Mouse (Mus musculus) limb, embryonic 15.5 days (tissue): ENCODE data around the gene Plxdc1. TPM values are rescaled to one million over a fixed set of nuclear protein-coding genes. Genes with fewer than 3 reads are reported as not detected.

Experiments
- ATAC-seq: fragments of 200-750 bp; cut with Nextera tagmentation; 2 replicates; pipeline ENCODE4 v1.8.0; 2017; ENCODE audit warnings: low read depth, moderate TSS enrichment; ENCODE audit not compliant: insufficient number of reproducible peaks, low FRiP score, low TSS enrichment
- H3K27ac ChIP-seq: fragments of 300-500 bp; sonication (generic); 2 replicates; pipeline ENCODE4 v1.5.1; 2015; ENCODE audit warnings: moderate library complexity, mild to moderate bottlenecking, inconsistent platforms
- H3K27me3 ChIP-seq: fragments of 300-500 bp; sonication (generic); 2 replicates; pipeline ENCODE4 v1.6.1; 2015; ENCODE audit warnings: inconsistent platforms
- H3K36me3 ChIP-seq: fragments of 300-500 bp; sonication (generic); 2 replicates; pipeline ENCODE4 v1.6.1; 2015; ENCODE audit warnings: inconsistent platforms
- H3K4me1 ChIP-seq: fragments of 300-500 bp; sonication (generic); 2 replicates; pipeline ENCODE4 v1.6.1; 2015; ENCODE audit warnings: inconsistent platforms
- H3K4me2 ChIP-seq: fragments of 300-500 bp; sonication (generic); 2 replicates; pipeline ENCODE4 v1.6.1; 2015; ENCODE audit warnings: mild to moderate bottlenecking, inconsistent platforms
- H3K4me3 ChIP-seq: fragments of 300-500 bp; sonication (generic); 2 replicates; pipeline ENCODE4 v1.5.1; 2015; ENCODE audit warnings: mild to moderate bottlenecking, inconsistent platforms
- H3K9ac ChIP-seq: fragments of 300-500 bp; sonication (generic); 2 replicates; pipeline ENCODE4 v1.6.1; 2015; ENCODE audit warnings: inconsistent platforms
- H3K9me3 ChIP-seq: fragments of 300-500 bp; sonication (generic); 2 replicates; pipeline ENCODE4 v1.6.1; 2016; ENCODE audit warnings: inconsistent platforms
- WGBS: fragments of 180-500 bp; shearing (Covaris S2); methylation state at CpG from one replicate; pipeline ENCODE4 v1.1.7; 2015; 5-methylcytosine and 5-hydroxymethylcytosine counted together
- polyA plus RNA-seq: library from polyadenylated mRNA; unstranded; fragments of >200 nt; fragmentation: Nextera tagmentation; extraction: Ambion mirVana; gene quantifications from 2 replicates; pipeline ENCODE4 v1.2.1, GENCODE M21; 2015

Gene Plxdc1
- polyA plus RNA-seq, 1 experiment from 2014 or later, result 1.7 TPM

DNA sequence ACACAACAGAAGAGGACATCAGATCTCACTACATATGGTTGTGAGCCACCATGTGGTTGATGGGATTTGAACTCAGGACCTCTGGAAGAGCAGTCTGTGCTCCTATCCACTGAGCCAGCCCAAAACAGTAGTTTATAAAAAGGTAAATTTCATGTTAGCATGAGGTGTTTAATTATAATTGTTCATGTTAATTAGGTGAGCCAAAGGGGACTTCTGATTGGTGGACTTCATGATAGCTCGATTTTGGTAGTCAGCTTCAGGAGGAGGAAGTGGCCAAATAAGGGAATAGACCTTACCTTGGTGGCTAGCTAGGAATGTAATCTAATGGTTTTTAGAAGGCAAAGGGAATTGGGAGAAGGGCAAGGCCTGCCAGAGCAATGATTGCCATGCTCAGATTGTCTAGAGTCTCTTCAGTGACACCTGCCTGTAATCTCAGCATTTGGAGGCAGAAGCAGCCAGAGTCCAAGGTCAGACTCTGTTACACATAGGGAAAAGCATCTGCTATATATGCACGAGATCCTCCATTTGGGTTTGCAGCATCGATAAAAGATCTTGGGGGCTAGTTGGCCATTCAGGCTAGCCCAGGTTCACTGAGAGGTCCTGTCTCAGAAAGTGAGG lies 88.6 kb downstream of the Plxdc1 start:
- H3K4me2 ChIP-seq, result no peak overlapping the region
- no peak for ATAC-seq
- H3K9ac ChIP-seq, result no peak overlapping the region
- WGBS, result 79% methylated on average over 3 of the region's 3 CpGs
- no peaks in the 10 kb centered on the region for H3K4me1 ChIP-seq
- no peaks in the 10 kb centered on the region for H3K36me3 ChIP-seq
- no peaks in the 10 kb centered on the region for H3K27me3 ChIP-seq
- no peak overlapping the region for H3K27ac ChIP-seq
- H3K9me3 ChIP-seq, result no peaks in the 10 kb centered on the region
- no peak overlapping the region for H3K4me3 ChIP-seq

DNA sequence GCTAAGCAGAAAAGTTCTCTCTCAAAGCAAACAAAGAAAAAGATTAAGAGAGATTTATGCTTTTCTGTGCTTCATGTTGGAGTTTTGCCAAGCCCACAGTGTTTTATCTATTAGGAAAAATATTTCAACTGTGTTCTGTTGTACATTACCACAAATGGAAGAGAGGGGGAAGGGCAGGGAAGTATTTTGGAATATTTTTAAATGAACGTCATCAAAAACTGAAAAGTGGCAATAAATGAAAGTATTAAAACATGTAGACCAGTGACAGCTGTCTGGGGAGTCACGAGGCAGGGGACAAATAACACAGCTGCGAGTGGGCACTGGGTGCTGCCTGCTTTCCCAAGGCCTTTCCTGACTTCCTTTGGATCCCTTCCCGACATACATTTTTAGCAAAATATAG lies 89.6 kb downstream of the Plxdc1 start:
- Histone ChIP-seq H3K9ac (no peak overlapping the region), H3K9me3 (no peaks in the 10 kb centered on the region), H3K27ac (no peak overlapping the region), H3K36me3 (no peaks in the 10 kb centered on the region), H3K4me2 (no peak overlapping the region), H3K4me3 (no peak overlapping the region), H3K4me1 (no peaks in the 10 kb centered on the region), H3K27me3 (no peaks in the 10 kb centered on the region)
- no peak for ATAC-seq
- WGBS, result 53% methylated on average over 4 of the region's 4 CpGs

DNA sequence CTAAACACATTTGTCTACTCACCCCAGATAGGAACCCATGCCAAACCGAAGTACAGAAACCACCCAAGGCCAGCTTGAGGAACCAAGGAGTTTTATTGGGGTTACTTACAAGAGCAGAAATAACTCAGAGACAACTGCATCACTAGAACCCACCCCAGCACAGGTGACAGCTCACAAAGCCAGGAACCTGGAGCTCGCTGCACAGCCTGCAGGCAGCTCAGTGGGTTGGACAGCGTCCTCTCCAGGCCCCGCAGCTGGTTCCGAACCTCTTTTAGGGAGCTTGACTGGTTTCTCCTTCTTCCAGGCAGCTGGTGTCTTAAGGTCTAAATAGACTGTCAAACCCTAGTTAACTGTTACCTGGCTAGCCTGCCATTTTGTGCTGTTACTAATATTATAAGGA lies 94.4 kb downstream of the Plxdc1 start:
- Histone ChIP-seq H3K36me3 (no peaks in the 10 kb centered on the region), H3K27ac (no peak overlapping the region), H3K9me3 (no peaks in the 10 kb centered on the region), H3K27me3 (no peaks in the 10 kb centered on the region), H3K4me1 (no peaks in the 10 kb centered on the region), H3K4me2 (no peak overlapping the region), H3K4me3 (no peak overlapping the region), H3K9ac (no peak overlapping the region)
- 75% methylated on average over 5 of the region's 5 CpGs for WGBS
- ATAC-seq, result no peak

DNA sequence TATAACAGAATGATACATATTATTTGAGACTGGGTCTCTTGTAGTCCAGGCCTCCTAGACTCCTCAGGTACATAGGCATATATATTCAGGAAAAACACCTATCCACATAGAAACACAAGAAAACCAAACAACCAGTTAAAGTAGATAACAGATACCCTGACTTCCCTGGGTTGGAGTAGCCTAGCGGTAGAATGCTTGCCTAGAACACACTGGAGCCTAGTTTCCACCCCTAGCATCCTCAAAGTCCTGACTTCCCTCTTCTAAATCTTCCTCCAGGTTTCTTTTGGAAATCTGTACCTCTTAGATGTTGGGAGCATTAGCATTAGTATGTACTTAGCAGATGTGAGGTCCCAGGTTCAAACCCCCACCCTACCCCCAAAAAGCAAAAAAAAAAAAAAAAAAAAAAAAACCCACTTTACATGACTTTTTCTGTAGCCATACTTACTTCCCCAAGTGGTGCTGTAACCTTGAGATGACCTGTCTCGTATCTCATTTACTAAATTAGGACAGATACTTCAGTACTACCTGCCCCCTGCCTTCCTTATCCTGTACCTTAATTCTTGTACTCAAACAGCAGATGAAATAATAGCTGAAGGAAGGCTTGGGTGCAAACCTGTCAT lies 100.8 kb downstream of the Plxdc1 start:
- Histone ChIP-seq H3K27ac (peak overlapping the region; percentile 89; the same call in 1 of the 2 replicates), H3K36me3 (no peaks in the 10 kb centered on the region), H3K9ac (no peak overlapping the region), H3K4me1 (no peaks in the 10 kb centered on the region), H3K4me3 (no peak overlapping the region), H3K4me2 (no peak overlapping the region), H3K27me3 (no peaks in the 10 kb centered on the region), H3K9me3 (no peaks in the 10 kb centered on the region)
- no peak for ATAC-seq
- 94% methylated on average over 2 of the region's 2 CpGs for WGBS

DNA sequence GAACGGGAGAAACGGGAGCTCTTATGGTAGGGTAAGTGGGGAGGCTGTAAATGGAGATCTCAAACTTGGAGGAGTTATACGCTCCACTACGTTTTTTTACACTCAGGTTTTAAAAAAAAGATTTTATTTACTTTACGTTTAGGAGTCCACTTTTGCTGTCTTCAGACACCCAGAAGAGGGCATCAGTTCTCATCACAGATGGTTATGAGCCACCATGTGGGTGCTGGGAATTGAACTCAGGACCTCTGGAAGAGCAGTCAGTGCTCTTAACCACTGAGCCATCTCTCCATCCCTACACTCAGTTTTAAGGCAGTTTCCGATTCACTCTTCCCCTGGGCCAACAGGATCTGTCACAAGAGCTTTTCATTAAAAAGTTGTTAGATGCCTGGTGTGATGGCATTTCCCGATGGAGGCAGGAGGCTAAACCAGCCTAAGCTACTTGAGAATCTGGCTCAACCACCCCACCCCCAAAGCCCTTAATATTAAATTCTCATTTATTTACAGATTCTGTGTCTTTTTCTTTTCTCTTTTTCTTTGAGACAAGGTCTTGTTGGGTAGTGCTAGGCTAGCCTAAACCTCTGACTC lies 101.6 kb downstream of the Plxdc1 start:
- Histone ChIP-seq H3K4me2 (peak overlapping the region; percentile 60), H3K36me3 (no peaks in the 10 kb centered on the region), H3K27ac (peak overlapping the region; percentile 89), H3K27me3 (no peaks in the 10 kb centered on the region), H3K9me3 (no peaks in the 10 kb centered on the region), H3K4me1 (no peaks in the 10 kb centered on the region), H3K4me3 (peak overlapping the region; percentile 59), H3K9ac (no peak overlapping the region)
- no peak for ATAC-seq
- 22% methylated on average over 7 of the region's 7 CpGs for WGBS

DNA sequence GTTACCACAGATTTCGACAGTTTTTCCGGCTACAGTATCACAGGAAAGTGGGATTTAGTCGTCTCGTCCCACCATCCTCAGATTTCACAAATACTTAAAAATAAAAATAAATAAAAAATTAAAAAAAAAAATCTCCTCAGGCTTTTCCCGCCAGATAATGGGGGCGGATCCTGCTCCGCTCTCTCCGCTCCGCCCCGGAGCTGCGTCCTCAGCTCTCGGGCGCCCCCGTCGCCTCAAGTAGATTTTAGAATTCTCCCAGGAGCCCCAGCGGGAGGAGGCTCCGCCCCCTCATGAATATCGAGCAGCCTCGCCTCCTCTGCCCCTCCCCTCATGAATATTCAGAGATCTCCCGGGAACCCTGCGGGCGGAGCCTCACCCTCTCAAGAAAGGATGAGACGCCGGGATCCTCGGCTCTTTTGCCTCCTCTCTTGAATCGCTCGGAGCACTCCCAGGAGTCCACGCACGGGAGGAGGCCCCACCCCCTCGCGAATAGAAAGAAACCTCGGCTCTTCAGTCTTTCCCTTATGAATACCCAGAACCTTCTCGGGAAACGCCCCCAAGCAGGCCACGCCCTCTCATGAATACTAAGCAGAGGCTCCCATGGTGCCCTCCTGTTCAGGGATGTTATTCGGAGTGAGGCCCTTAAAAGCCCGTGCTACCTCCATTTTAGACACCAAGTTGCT lies 102.2 kb downstream of the Plxdc1 start, which contains the start of gene Fbxo47:
Gene Fbxo47 (minus strand): TSS at position 237 of the 683 bp plus-strand sequence.
- peak; percentile 94 for ATAC-seq
- Histone ChIP-seq H3K9me3 (no peaks in the 10 kb centered on the region), H3K4me2 (peak within 1 kb of the TSS; percentile 60), H3K4me3 (peak within 1 kb of the TSS; percentile 59), H3K4me1 (no peaks in the 10 kb centered on the region), H3K27ac (peak within 1 kb of the TSS; percentile 89), H3K27me3 (no peaks in the 10 kb centered on the region), H3K36me3 (no peaks in the 10 kb centered on the region), H3K9ac (peak within 1 kb of the TSS; percentile 37; the same call in 1 of the 2 replicates)
- under 1% methylated on average over 37 of the region's 37 CpGs for WGBS

DNA sequence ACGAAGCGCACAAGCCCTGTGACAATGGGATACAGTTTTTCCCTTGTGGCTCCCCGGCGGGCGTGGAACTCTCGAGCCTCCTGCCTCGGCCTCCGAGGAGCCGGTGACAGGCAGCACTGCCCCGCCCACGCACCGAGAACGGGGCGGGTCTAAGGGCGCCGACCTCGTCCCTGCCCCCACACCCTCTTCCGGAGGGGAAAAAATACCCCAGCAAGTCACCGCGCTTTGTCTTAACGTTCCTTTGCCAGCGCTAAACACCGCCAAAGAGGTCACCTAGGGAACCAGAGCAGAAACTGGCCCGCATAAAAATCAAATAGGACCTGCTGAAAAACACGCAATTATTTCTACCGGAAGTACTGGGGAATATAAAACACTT lies 102.7 kb downstream of the Plxdc1 start:
- Histone ChIP-seq H3K9ac (peak overlapping the region; percentile 37; the same call in 1 of the 2 replicates), H3K36me3 (no peaks in the 10 kb centered on the region), H3K27ac (peak overlapping the region; percentile 80), H3K4me3 (peak overlapping the region; percentile 59), H3K27me3 (no peaks in the 10 kb centered on the region), H3K9me3 (no peaks in the 10 kb centered on the region), H3K4me2 (peak overlapping the region; percentile 60), H3K4me1 (no peaks in the 10 kb centered on the region)
- 0 out of 2 replicates have a peak, but pooled peaks have one; percentile 20 for ATAC-seq
- WGBS, result 5% methylated on average over 26 of the region's 26 CpGs

DNA sequence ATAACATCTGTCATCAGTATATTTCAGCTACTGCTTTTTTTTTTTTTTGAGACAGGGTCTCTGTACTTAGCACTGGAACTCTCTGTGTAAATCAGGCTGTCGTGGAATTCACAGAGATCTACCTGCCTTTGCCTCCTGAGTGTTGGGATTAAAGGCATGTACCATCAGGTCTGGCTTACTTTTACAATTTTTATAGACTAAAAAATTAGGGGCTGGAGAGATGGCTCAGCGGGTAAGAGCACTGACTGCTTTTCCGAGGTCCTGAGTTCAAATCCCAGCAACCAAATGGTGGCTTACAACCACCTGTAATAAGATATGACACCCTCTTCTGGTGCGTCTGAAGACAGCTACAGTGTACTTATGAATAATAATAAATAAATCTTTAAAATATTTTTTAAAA lies 105.9 kb downstream of the Plxdc1 start:
- Histone ChIP-seq H3K4me3 (no peak overlapping the region), H3K36me3 (no peaks in the 10 kb centered on the region), H3K9me3 (no peaks in the 10 kb centered on the region), H3K9ac (no peak overlapping the region), H3K4me1 (no peaks in the 10 kb centered on the region), H3K27ac (no peak overlapping the region), H3K27me3 (no peaks in the 10 kb centered on the region), H3K4me2 (no peak overlapping the region)
- ATAC-seq, result no peak
- 80% methylated on average over 4 of the region's 4 CpGs for whole genome bisulfite sequencing

DNA sequence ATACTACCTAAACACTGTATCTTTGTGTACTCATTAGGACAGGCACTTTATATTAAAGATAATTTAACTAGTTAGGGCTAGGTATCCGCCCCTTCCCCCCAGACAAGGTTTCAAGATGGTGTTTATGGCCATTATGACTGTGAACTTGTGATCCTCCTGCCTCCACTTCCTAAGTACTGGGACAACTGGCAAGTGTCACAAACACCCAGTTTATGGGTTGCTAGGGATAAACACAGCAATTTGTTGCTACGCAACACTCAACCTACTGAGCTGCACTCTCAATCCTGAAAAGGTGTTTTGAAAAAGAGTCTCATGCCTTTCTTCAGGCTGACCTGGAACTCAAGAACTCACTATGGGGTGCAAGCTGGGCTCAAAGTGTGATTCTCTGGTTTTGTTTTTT lies 108.9 kb downstream of the Plxdc1 start:
- Histone ChIP-seq H3K4me1 (no peaks in the 10 kb centered on the region), H3K27ac (no peak overlapping the region), H3K27me3 (no peaks in the 10 kb centered on the region), H3K4me3 (no peak overlapping the region), H3K9ac (no peak overlapping the region), H3K9me3 (no peaks in the 10 kb centered on the region), H3K4me2 (no peak overlapping the region), H3K36me3 (no peaks in the 10 kb centered on the region)
- no peak for ATAC-seq
- 45% methylated on average over 2 of the region's 2 CpGs for WGBS

DNA sequence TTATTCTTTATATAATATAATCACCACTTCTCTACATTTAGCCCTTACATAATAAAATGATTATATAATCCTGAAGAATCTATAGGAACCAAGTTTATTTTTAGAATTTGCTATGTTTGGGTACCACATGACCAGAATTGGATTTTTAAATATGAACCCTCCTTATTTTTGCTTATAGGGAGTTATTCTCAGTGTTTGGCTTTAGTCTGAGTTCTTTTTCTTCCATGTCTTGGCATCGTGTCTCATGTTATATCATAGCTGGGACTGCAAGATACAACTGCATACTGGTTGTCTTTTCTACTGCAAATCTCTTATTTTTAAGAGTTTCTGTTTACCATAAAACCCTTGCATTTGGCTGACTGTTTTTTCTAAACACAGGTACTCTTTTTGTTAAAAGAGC lies 111.8 kb downstream of the Plxdc1 start:
- 90% methylated on average over 1 of the region's 1 CpGs for WGBS
- ATAC-seq, result no peak

More for the DNA sequence above, 111.8 kb downstream of the Plxdc1 start:
- no peak overlapping the region for H3K27ac ChIP-seq
- H3K9me3 ChIP-seq, result no peaks in the 10 kb centered on the region
- H3K4me2 ChIP-seq, result no peak overlapping the region
- no peaks in the 10 kb centered on the region for H3K36me3 ChIP-seq
- no peak overlapping the region for H3K9ac ChIP-seq
- H3K4me3 ChIP-seq, result no peak overlapping the region
- H3K27me3 ChIP-seq, result no peaks in the 10 kb centered on the region
- no peaks in the 10 kb centered on the region for H3K4me1 ChIP-seq
